Mouse (Mus musculus): ENCODE data around the gene Clec10a. TPM values are rescaled to one million over a fixed set of nuclear protein-coding genes. Genes with fewer than 3 reads are reported as not detected.
"Not testable (repeated sequence)": the region's sequence is repeated elsewhere in the genome, so short reads cannot be mapped to it uniquely, and the experiment has no call there.

Gene Clec10a
- polyA plus RNA-seq, 1 experiment from 2014 or later, result 0.72 TPM

GRCm38 (mm10) chr11:70139171-70139570, 16.8 kb upstream of the Clec10a start:
- Histone ChIP-seq H3K9ac (replicated peaks; ENCODE audit: low read length) (no peak overlapping the region), H3K4me2 (ENCODE audit: low read depth, low read length) (no peak overlapping the region), H3K9me3 (replicated peaks; ENCODE audit: control insufficient read depth, low read length) (no peaks in the 10 kb centered on the region), H3K4me1 (ENCODE audit: control insufficient read depth, insufficient read depth, low read length) (no peaks in the 10 kb centered on the region), H3K4me3 (ENCODE audit: low read depth, low read length) (no peak overlapping the region), H3K27ac (replicated peaks; ENCODE audit: low read depth, low read length) (no peak overlapping the region), H3K36me3 (replicated peaks; ENCODE audit: control insufficient read depth, insufficient read depth, low read depth, low read length) (no peaks in the 10 kb centered on the region), H3K27me3 (ENCODE audit: control insufficient read depth, insufficient read depth, low read length) (no peaks in the 10 kb centered on the region)
- DNase-seq (ENCODE audit: low spot score) (no peak), ATAC-seq (replicated peaks; ENCODE audit: insufficient number of reproducible peaks, low FRiP score, low TSS enrichment, low read depth) (no peak)
- WGBS, result 88% methylated on average over 10 of the region's 10 CpGs

DNA sequence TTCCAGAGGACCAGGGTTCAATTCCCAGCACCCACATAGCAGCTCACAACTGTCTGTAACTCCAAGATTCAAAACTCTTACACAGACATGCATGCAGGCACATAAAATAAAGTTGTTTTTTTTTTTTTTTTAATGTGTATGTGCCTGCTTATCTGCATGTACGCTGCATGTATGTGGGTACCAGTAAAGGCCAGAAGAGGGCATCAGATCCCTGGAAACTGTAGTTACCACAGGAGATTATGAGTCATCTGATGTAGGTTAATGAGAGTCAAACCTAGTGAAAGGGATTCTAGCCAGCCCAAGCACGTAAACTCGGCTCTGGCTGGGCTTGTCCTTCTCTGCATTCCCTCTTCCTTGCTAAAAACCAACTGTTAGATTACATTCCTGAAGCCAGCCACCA, 4.9 kb upstream of the Clec10a start:
- no peaks in the 10 kb centered on the region for H3K9me3 ChIP-seq (replicated peaks; ENCODE audit: control insufficient read depth, low read length)
- no peak overlapping the region for H3K9ac ChIP-seq (replicated peaks; ENCODE audit: low read length)
- H3K36me3 ChIP-seq (replicated peaks; ENCODE audit: control insufficient read depth, insufficient read depth, low read depth, low read length), result no peaks in the 10 kb centered on the region
- ATAC-seq (replicated peaks; ENCODE audit: insufficient number of reproducible peaks, low FRiP score, low TSS enrichment, low read depth) (no peak), DNase-seq (ENCODE audit: low spot score) (no peak)
- WGBS, result 65% methylated on average over 3 of the region's 3 CpGs
- H3K4me1 ChIP-seq (ENCODE audit: control insufficient read depth, insufficient read depth, low read length), result no peaks in the 10 kb centered on the region
- H3K27ac ChIP-seq (replicated peaks; ENCODE audit: low read depth, low read length), result no peak overlapping the region
- no peak overlapping the region for H3K4me2 ChIP-seq (ENCODE audit: low read depth, low read length)
- no peak overlapping the region for H3K4me3 ChIP-seq (ENCODE audit: low read depth, low read length)
- no peaks in the 10 kb centered on the region for H3K27me3 ChIP-seq (ENCODE audit: control insufficient read depth, insufficient read depth, low read length)

GRCm38 (mm10) chr11:70162336-70162735, 6.3 kb downstream of the Clec10a start:
- Histone ChIP-seq H3K4me1 (ENCODE audit: control insufficient read depth, insufficient read depth, low read length) (no peaks in the 10 kb centered on the region), H3K9ac (replicated peaks; ENCODE audit: low read length) (no peak overlapping the region), H3K4me3 (ENCODE audit: low read depth, low read length) (no peak overlapping the region), H3K4me2 (ENCODE audit: low read depth, low read length) (no peak overlapping the region), H3K36me3 (replicated peaks; ENCODE audit: control insufficient read depth, insufficient read depth, low read depth, low read length) (no peaks in the 10 kb centered on the region), H3K27me3 (ENCODE audit: control insufficient read depth, insufficient read depth, low read length) (no peaks in the 10 kb centered on the region), H3K9me3 (replicated peaks; ENCODE audit: control insufficient read depth, low read length) (no peaks in the 10 kb centered on the region), H3K27ac (replicated peaks; ENCODE audit: low read depth, low read length) (no peak overlapping the region)
- no peak for DNase-seq (ENCODE audit: low spot score)
- ATAC-seq (replicated peaks; ENCODE audit: insufficient number of reproducible peaks, low FRiP score, low TSS enrichment, low read depth), result no peak
- WGBS, result 83% methylated on average over 3 of the region's 3 CpGs

DNA sequence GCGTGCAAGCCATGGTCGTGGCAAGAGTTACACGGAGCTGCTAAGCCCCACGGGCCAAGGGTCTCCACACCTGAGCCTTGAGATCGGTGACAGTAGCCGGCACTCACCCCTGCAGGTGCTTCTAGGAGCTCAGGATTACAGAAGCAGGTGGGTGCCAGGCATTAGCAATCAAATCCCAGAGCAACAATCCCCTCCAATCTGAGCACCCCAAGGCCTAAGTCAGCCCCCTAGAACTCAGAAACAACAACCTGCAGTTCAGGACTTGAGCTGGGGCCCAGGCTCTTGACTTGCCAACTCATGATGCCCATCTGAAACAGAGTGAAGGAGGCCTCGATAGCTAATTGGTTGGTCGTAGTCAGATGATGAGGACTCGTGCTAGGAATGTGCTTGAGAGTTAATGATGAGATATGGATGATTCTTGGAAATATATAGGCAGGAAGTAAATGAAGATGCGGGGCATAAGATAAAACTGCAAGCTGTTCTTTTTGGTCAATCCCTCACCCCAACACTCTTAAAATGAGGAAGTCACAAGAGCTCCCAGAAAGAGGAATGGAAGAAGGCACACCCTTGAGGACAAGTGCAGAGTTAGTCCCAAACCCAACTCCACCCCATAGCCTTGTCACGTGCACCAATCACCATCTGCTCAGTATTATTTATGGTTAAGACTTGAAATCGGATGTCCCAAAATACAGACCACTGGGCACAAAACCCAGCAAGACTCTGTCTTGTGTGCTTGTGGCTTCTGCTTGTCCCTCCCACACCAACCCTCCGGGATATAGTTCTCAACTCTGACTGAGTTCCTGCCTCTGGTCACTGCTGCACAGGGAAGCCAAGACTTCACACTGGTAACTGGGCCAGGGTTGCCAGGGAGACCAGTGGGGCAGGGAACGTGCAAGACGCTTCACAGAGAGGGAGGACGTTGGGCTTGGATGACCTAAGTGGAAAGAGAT, 10.2 kb downstream of the Clec10a start:
- Histone ChIP-seq H3K4me3 (ENCODE audit: low read depth, low read length) (no peak overlapping the region), H3K27ac (replicated peaks; ENCODE audit: low read depth, low read length) (no peak overlapping the region), H3K4me1 (ENCODE audit: control insufficient read depth, insufficient read depth, low read length) (no peaks in the 10 kb centered on the region), H3K4me2 (ENCODE audit: low read depth, low read length) (no peak overlapping the region), H3K9me3 (replicated peaks; ENCODE audit: control insufficient read depth, low read length) (no peaks in the 10 kb centered on the region), H3K27me3 (ENCODE audit: control insufficient read depth, insufficient read depth, low read length) (no peaks in the 10 kb centered on the region), H3K36me3 (replicated peaks; ENCODE audit: control insufficient read depth, insufficient read depth, low read depth, low read length) (no peaks in the 10 kb centered on the region), H3K9ac (replicated peaks; ENCODE audit: low read length) (no peak overlapping the region)
- 75% methylated on average over 16 of the region's 16 CpGs for WGBS
- DNase-seq (ENCODE audit: low spot score) (no peak), ATAC-seq (replicated peaks; ENCODE audit: insufficient number of reproducible peaks, low FRiP score, low TSS enrichment, low read depth) (no peak)

DNA sequence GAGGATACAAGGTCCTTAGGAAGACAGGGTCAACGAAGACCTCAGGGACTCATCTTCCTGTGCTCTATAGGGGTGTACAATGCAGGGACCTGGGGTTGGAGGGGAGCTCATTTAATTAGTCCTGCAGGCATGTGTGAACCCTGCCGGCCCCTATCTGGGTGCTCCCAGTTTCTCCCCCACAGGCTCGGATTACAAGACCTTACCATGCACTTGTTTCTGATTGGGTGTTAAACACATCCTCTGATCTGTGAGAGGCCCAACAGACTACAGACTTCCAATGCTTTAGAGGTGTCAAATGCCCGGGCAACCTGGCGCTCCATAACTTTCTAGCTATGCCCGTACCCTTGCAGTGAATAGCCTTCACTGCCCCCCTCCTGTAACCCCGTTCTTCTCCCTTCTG, 12.1 kb downstream of the Clec10a start:
- Histone ChIP-seq H3K9me3 (replicated peaks; ENCODE audit: control insufficient read depth, low read length) (no peaks in the 10 kb centered on the region), H3K4me3 (ENCODE audit: low read depth, low read length) (no peak overlapping the region), H3K36me3 (replicated peaks; ENCODE audit: control insufficient read depth, insufficient read depth, low read depth, low read length) (no peaks in the 10 kb centered on the region), H3K27ac (replicated peaks; ENCODE audit: low read depth, low read length) (no peak overlapping the region), H3K4me1 (ENCODE audit: control insufficient read depth, insufficient read depth, low read length) (no peaks in the 10 kb centered on the region), H3K4me2 (ENCODE audit: low read depth, low read length) (no peak overlapping the region), H3K9ac (replicated peaks; ENCODE audit: low read length) (no peak overlapping the region), H3K27me3 (ENCODE audit: control insufficient read depth, insufficient read depth, low read length) (no peaks in the 10 kb centered on the region)
- DNase-seq (ENCODE audit: low spot score) (no peak), ATAC-seq (replicated peaks; ENCODE audit: insufficient number of reproducible peaks, low FRiP score, low TSS enrichment, low read depth) (no peak)
- WGBS, result 56% methylated on average over 7 of the region's 7 CpGs

DNA sequence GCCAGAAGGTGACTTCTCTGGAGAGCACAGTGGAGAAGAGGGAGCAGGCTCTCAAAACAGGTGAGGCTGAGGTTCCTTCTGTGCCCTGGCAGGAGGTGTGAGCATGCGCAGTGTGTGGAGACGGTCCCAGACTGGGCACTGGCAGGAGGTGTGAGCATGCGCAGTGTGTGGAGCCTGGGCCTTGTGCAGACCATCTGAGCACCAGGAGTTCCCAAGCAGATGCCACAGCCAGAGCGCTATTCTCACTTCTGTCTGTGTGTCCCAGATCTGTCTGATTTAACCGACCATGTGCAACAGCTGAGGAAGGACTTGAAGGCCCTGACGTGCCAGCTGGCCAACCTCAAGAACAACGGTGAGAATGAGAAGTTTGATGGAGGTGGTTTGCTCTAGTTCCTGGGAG, 13.5 kb downstream of the Clec10a start:
- not testable (repeated sequence) for H3K27me3 ChIP-seq (ENCODE audit: control insufficient read depth, insufficient read depth, low read length); DNase-seq (ENCODE audit: low spot score); ATAC-seq (replicated peaks; ENCODE audit: insufficient number of reproducible peaks, low FRiP score, low TSS enrichment, low read depth); H3K36me3 ChIP-seq (replicated peaks; ENCODE audit: control insufficient read depth, insufficient read depth, low read depth, low read length); H3K27ac ChIP-seq (replicated peaks; ENCODE audit: low read depth, low read length); H3K4me3 ChIP-seq (ENCODE audit: low read depth, low read length); H3K9me3 ChIP-seq (replicated peaks; ENCODE audit: control insufficient read depth, low read length); H3K4me1 ChIP-seq (ENCODE audit: control insufficient read depth, insufficient read depth, low read length); H3K4me2 ChIP-seq (ENCODE audit: low read depth, low read length); H3K9ac ChIP-seq (replicated peaks; ENCODE audit: low read length)
- 95% methylated on average over 7 of the region's 7 CpGs for WGBS

DNA sequence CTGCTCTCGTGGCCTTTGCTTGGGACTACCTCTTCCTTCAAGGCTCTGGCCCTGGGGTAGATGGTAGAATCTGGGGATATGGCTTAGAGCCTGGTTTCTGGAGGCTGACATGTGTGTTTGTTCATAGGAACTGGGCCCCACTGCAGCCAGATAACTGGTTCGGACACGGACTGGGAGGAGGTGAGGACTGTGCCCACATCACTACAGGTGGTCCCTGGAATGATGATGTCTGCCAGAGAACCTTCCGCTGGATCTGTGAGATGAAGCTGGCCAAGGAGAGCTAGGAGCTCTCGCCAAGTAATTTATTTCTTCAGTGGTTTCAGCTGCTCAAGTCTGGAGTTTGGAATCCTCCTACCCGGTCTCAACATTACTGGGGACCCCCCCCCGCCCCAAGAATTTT, 14.3 kb downstream of the Clec10a start:
- H3K4me1 ChIP-seq (ENCODE audit: control insufficient read depth, insufficient read depth, low read length), result no peaks in the 10 kb centered on the region
- no peak for DNase-seq (ENCODE audit: low spot score)
- 76% methylated on average over 7 of the region's 7 CpGs for WGBS
- no peaks in the 10 kb centered on the region for H3K36me3 ChIP-seq (replicated peaks; ENCODE audit: control insufficient read depth, insufficient read depth, low read depth, low read length)
- no peak overlapping the region for H3K27ac ChIP-seq (replicated peaks; ENCODE audit: low read depth, low read length)
- no peaks in the 10 kb centered on the region for H3K9me3 ChIP-seq (replicated peaks; ENCODE audit: control insufficient read depth, low read length)
- no peak overlapping the region for H3K4me2 ChIP-seq (ENCODE audit: low read depth, low read length)
- H3K4me3 ChIP-seq (ENCODE audit: low read depth, low read length), result no peak overlapping the region
- H3K9ac ChIP-seq (replicated peaks; ENCODE audit: low read length), result no peak overlapping the region
- H3K27me3 ChIP-seq (ENCODE audit: control insufficient read depth, insufficient read depth, low read length), result no peaks in the 10 kb centered on the region
- no peak for ATAC-seq (replicated peaks; ENCODE audit: insufficient number of reproducible peaks, low FRiP score, low TSS enrichment, low read depth)

GRCm38 (mm10) chr11:70171181-70171580, 15.2 kb downstream of the Clec10a start:
- Histone ChIP-seq H3K4me2 (ENCODE audit: low read depth, low read length) (no peak overlapping the region), H3K9me3 (replicated peaks; ENCODE audit: control insufficient read depth, low read length) (no peaks in the 10 kb centered on the region), H3K27ac (replicated peaks; ENCODE audit: low read depth, low read length) (no peak overlapping the region), H3K9ac (replicated peaks; ENCODE audit: low read length) (no peak overlapping the region), H3K36me3 (replicated peaks; ENCODE audit: control insufficient read depth, insufficient read depth, low read depth, low read length) (no peaks in the 10 kb centered on the region), H3K4me3 (ENCODE audit: low read depth, low read length) (no peak overlapping the region), H3K27me3 (ENCODE audit: control insufficient read depth, insufficient read depth, low read length) (no peaks in the 10 kb centered on the region), H3K4me1 (ENCODE audit: control insufficient read depth, insufficient read depth, low read length) (no peaks in the 10 kb centered on the region)
- no peak for DNase-seq (ENCODE audit: low spot score)
- ATAC-seq (replicated peaks; ENCODE audit: insufficient number of reproducible peaks, low FRiP score, low TSS enrichment, low read depth), result no peak
- WGBS, result 82% methylated on average over 7 of the region's 7 CpGs
